Mouse (Mus musculus) c-Kit-negative CD71-positive TER-119-positive erythroid progenitor cells, embryonic 14.5 days (primary cell): ENCODE measurements around the gene Col15a1.

Experiments used
- DNase-seq: peaks from one replicate; pipeline ENCODE4 v3.0.0-alpha.2; 2013; ENCODE audit warnings: low read depth, low spot score

The Col15a1 gene

DNA sequence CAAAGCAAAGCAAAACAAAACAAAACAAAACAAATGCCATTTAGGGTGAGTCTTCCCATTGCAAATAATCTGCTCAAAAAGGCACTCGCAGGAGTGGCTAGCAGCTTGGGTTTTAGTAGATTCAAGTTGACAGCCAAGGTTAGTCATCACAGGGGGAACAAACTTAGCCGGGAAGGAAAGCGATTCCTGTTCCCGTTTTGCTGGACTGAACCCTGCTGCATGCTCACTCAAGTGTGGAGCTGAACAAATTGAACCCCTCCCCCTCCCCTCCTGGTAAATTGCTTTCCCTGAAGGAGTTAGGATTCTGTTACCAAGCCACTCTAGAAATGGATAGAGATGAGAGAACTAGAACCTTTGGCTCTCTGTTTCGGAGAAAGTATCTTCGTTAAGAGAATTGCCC lies 141.8 kb downstream of the Col15a1 start:
- no peak for DNase-seq

DNA sequence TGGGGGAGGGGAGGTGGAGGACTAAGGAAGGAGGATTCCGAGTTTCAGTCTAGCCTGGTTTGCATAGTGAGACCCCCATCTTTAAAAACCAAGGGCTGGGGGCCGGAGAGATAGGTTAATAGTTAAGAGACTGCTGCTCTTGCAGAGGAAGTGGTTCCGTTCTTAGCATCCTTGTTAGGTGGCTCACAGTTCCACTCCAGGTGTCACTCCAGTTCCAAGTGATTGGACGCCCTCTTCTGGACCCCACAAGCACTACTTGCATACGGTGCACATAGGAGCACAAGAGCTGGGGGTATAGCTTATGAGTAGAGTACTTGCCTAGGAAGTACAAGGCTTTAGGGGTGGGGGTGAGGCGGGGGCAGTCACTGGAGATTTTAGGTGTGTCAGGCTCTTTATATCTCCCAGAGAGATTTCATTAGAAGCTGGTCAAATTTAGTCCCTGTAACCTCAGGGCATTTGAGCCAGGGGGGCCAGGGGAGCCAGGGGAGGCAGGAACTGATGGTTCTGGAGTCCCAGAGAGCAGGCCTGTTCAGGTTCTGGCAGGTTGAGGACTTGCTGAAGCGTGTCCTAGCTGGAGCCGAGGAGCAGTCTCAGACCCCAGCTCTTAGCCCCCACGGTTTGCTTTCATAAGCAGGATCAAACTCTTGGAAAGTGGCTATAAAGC lies 143.6 kb downstream of the Col15a1 start:
- no peak for DNase-seq

DNA sequence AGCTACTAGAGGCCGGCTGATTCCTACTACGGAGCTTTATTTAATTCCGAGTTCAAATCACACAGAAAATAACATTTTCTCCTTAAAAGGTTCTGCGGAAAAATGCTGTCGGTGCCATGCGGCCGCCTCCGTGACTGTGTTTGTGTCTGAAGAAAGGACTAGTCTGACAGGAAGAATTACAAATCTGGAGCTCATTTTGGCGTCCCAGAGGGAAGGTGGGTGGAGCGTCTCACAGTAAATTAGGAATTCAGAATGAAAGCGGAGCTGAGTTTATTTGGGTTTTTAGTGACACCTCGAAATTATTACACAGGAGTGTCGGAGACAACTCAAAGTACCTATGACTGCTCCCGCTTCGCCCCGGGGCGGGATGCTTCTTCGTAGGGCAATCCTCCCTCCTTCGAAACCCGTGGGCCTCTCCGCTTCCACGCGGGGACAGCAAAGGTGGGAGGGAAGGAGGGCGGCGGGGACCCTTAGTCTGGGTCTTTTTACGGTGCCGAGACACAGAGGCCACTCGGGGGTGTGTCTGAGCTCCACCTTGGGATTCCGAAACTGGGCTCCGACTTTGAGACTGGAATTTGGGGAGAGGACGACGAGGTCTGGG lies 144.2 kb downstream of the Col15a1 start:
- DNase-seq = no peak

DNA sequence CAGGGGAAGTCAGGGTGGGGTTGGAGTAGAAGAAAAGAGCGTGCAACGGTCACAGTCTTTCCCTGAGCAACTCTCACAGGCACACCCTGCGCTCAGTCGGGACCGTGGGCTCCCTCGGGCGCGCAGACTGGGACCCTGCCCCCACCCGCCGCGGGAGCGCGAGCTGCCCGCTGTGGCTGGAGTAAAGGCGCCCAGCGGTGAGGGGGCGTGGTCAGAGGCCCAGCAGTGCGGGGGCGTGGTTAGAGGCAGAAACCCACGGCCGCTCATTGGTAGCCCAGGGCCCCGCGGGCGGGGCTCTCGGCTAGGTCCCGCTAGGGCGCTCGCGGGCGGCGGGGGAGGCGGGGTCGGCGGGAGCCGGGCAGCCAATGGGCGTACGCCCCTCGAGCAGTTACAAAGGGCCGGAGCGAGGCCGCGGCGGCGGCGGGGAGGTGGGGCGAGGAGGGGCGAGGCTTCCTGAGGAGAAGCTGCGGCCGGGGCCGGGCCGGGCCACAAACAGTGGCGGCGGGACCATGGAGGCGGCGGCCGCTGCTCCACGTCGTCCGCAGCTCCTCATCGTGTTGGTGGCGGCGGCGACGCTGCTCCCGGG lies 144.9 kb downstream of the Col15a1 start, which contains the start of gene Tgfbr1:
Tgfbr1 (plus strand) TSS at position 420 of the 586 bp plus-strand sequence.
- peak; percentile 90 for DNase-seq

DNA sequence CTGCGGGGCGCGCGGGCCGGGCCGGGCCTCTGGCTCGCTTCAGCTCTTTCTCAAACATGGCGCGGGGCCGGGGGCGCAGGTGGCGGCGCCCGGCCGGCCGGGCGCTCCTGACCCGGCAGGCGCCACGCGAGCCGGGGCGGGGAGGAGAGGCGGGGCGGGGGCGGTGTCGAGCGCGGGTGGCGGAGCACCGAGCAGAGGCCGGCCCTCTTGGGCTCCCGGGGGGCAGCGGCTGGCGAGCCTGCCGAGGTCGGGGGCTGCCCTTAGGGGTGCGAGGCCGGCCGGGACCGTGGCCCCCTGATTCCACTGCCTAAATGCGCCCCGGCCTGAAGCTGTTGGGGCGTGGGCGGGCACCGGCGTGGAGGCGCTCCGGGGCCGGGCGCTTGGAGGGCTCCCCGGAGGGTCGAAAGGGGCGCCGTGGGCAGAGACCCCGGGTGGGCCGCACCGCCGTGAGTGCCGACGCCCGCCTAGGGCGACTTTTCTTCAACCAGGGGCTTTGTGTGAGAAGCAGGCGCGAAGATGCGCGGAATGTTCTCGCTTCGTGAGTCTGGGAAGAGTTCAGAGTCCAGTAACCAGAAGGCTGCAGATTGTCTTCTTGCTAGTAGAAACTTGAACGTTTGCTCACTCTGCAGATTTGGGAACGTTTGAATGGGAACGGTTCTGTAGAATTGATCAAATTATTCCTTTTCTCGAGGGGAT lies 145.6 kb downstream of the Col15a1 start:
- no peak for DNase-seq

DNA sequence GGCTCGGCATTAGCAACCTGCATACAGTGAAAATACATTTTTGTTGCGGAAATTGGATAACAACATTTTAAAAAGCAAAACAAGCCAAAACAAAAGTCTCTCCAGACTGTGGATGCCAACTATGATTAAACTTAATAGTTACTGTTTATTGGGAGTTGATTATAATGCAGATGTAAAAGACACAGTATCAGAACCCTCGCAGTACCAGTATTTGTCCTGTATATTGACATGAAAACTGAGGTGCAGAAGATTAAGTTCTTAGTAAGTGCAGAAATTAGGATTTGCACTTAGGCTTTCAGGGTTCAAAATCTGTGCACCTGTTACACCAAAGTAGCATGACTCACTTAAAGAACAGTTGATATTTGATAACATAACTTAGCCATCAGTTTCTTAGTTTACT lies 146.3 kb downstream of the Col15a1 start:
- no peak for DNase-seq

DNA sequence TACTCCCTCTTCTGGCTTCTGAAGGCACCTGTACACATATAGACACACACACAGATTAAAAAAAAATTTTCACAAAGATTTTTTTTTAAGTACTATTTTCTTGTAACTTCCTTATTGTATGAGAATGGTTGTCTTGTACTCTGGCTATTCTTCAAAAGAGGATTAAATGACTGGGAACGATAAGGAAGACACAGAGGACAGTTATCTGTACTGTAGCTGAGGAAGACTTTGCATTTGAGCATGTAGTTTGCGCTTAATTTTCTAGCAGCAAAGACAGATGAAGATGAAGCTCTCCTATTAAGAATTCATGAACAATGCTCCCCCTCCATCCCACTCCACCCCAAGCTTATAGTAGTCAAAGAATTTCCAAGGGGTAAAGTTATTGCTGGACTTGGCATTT lies 154.7 kb downstream of the Col15a1 start:
- DNase-seq = no peak
